9 mouse cellular contexts compared by ENCODE assay signal in genomic region chr2:118263151-118263913, GRCm38 (mm10). TPM values are rescaled to one million over a fixed set of nuclear protein-coding genes. Genes with fewer than 3 reads are reported as not detected.
A peak's percentile ranks its signal among the peaks of the same experiment; 100 is the strongest.
DNase-seq lines count a peak whose midpoint lies in the region; ATAC-seq and TF ChIP-seq lines count a peak whose summit lies in the region.
"Had no signal": no experiment of that assay in that cellular context is flagged by ENCODE, and none has a peak within 500 bp of the region (broad histone marks: within the 10 kb centered on the region; RNA-seq: fewer than 3 reads in every experiment).

No protein-coding gene starts in this region.

- H3K27ac ChIP-seq in thymus, adult 2 months (ENCODE audit: control insufficient read depth, insufficient read depth, low read length) = no peak overlapping the region
- no peak overlapping the region for H3K27ac ChIP-seq in forebrain, embryonic 12.5 days
- no peak overlapping the region for H3K27ac ChIP-seq in intestine, embryonic 15.5 days
- H3K27ac ChIP-seq in limb, embryonic 10.5 days = no peak overlapping the region
- H3K27ac ChIP-seq in neural tube, embryonic 14.5 days (ENCODE audit: low read depth, low read length) = no peak overlapping the region
- H3K27ac ChIP-seq: stomach, embryonic 15.5 days had no signal

- TF ChIP-seq POLR2A in thymus, adult 2 months (IDR thresholded peaks at IDR 0.05; ENCODE audit: control insufficient read depth, extremely low read depth, insufficient read depth, low read length, poor library complexity) = no peak

- H3K4me1 ChIP-seq in thymus, adult 2 months (replicated peaks; ENCODE audit: control insufficient read depth, insufficient read depth, low read length) = no peaks in the 10 kb centered on the region
- H3K4me1 ChIP-seq in forebrain, embryonic 12.5 days = no peaks in the 10 kb centered on the region
- H3K4me1 ChIP-seq in intestine, embryonic 15.5 days (replicated peaks) = no peaks in the 10 kb centered on the region
- H3K4me1 ChIP-seq in limb, embryonic 10.5 days = no peaks in the 10 kb centered on the region
- H3K4me1 ChIP-seq in neural tube, embryonic 14.5 days (ENCODE audit: control insufficient read depth, insufficient read depth, low read length) = no peaks in the 10 kb centered on the region
- H3K4me1 ChIP-seq: stomach, embryonic 15.5 days had no signal

- H3K36me3 ChIP-seq in thymus, adult 2 months (ENCODE audit: control insufficient read depth, insufficient read depth, low read length) = no peaks in the 10 kb centered on the region
- no peaks in the 10 kb centered on the region for H3K36me3 ChIP-seq in forebrain, embryonic 12.5 days (replicated peaks)
- no peaks in the 10 kb centered on the region for H3K36me3 ChIP-seq in intestine, embryonic 15.5 days
- no peaks in the 10 kb centered on the region for H3K36me3 ChIP-seq in limb, embryonic 10.5 days
- H3K36me3 ChIP-seq in neural tube, embryonic 14.5 days (ENCODE audit: control insufficient read depth, insufficient read depth, low read length) = no peaks in the 10 kb centered on the region
- H3K36me3 ChIP-seq: stomach, embryonic 15.5 days had no signal

- H3K27me3 ChIP-seq in thymus, adult 2 months (ENCODE audit: control insufficient read depth, insufficient read depth, low read length) = no peaks in the 10 kb centered on the region
- H3K27me3 ChIP-seq in forebrain, embryonic 12.5 days = peaks cover 4% of the 10 kb centered on the region
- H3K27me3 ChIP-seq in intestine, embryonic 15.5 days (replicated peaks) = no peaks in the 10 kb centered on the region
- H3K27me3 ChIP-seq in limb, embryonic 10.5 days (ENCODE audit: low read depth, poor library complexity, severe bottlenecking) = no peaks in the 10 kb centered on the region
- H3K27me3 ChIP-seq in neural tube, embryonic 14.5 days (ENCODE audit: control insufficient read depth, insufficient read depth, low read length) = no peaks in the 10 kb centered on the region
- H3K27me3 ChIP-seq: stomach, embryonic 15.5 days had no signal

- no peak for TF ChIP-seq CTCF in thymus, adult 2 months (IDR thresholded peaks at IDR 0.05; ENCODE audit: borderline replicate concordance, control insufficient read depth, extremely low read depth, insufficient read depth, low read length, poor library complexity)

- no peak overlapping the region for H3K4me3 ChIP-seq in thymus, adult 2 months (ENCODE audit: control insufficient read depth, insufficient read depth, low read length)
- H3K4me3 ChIP-seq in forebrain, embryonic 12.5 days (replicated peaks) = no peak overlapping the region
- H3K4me3 ChIP-seq in intestine, embryonic 15.5 days (replicated peaks) = no peak overlapping the region
- H3K4me3 ChIP-seq in limb, embryonic 10.5 days = no peak overlapping the region
- no peak overlapping the region for H3K4me3 ChIP-seq in neural tube, embryonic 14.5 days (ENCODE audit: low read depth, low read length)
- H3K4me3 ChIP-seq: stomach, embryonic 15.5 days had no signal

- H3K9me3 ChIP-seq in forebrain, embryonic 12.5 days = no peaks in the 10 kb centered on the region
- no peaks in the 10 kb centered on the region for H3K9me3 ChIP-seq in intestine, embryonic 15.5 days
- H3K9me3 ChIP-seq in limb, embryonic 10.5 days (replicated peaks) = no peaks in the 10 kb centered on the region
- H3K9me3 ChIP-seq in neural tube, embryonic 14.5 days (ENCODE audit: control insufficient read depth, low read length) = no peaks in the 10 kb centered on the region
- H3K9me3 ChIP-seq: stomach, embryonic 15.5 days had no signal

- peak; percentile 41 for DNase-seq in thymus, adult 2 months
- DNase-seq in thymus, adult 18-20 months = no peak
- peak; percentile 60 for DNase-seq in c-Kit-positive CD71-negative TER-119-negative erythroid progenitor cells, embryonic 14.5 days (ENCODE audit: low read depth)
- peak; percentile 48 for DNase-seq in limb, embryonic 10.5 days (ENCODE audit: low spot score)
- peak; percentile 14 to 15 for DNase-seq in urinary bladder, postnatal 36 days (ENCODE audit: low spot score in 2 of 2)

- H3K4me2 ChIP-seq in forebrain, embryonic 12.5 days = no peak overlapping the region
- H3K4me2 ChIP-seq in intestine, embryonic 15.5 days (replicated peaks) = no peak overlapping the region
- no peak overlapping the region for H3K4me2 ChIP-seq in neural tube, embryonic 14.5 days (ENCODE audit: low read depth, low read length)
- H3K4me2 ChIP-seq: stomach, embryonic 15.5 days had no signal

- WGBS in thymus, adult 2 months = 13% methylated on average over 8 of the region's 8 CpGs
- 22% methylated on average over 8 of the region's 8 CpGs for WGBS in forebrain, embryonic 12.5 days
- WGBS in intestine, embryonic 15.5 days = 19% methylated on average over 8 of the region's 8 CpGs
- 21% methylated on average over 8 of the region's 8 CpGs for WGBS in limb, embryonic 10.5 days
- 20% methylated on average over 8 of the region's 8 CpGs for WGBS in neural tube, embryonic 14.5 days

- ATAC-seq in forebrain, embryonic 12.5 days (ENCODE audit: low FRiP score) = peak; percentile 51; the same call in 1 of the 2 replicates
- peak; percentile 25; the same call in 1 of the 2 replicates for ATAC-seq in intestine, embryonic 15.5 days
- ATAC-seq in neural tube, embryonic 14.5 days (ENCODE audit: low read depth) = peak; percentile 81

- no peak overlapping the region for H3K9ac ChIP-seq in forebrain, embryonic 12.5 days
- no peak overlapping the region for H3K9ac ChIP-seq in intestine, embryonic 15.5 days
- no peak overlapping the region for H3K9ac ChIP-seq in neural tube, embryonic 14.5 days (replicated peaks; ENCODE audit: low read depth, low read length)
- H3K9ac ChIP-seq: stomach, embryonic 15.5 days had no signal

RNA-seq across cellular contexts. Expression of gene Fsip1, which starts 6.6 kb away (rescaled TPM):
- polyA plus RNA-seq in thymus, adult 2 months (2012; rRNA removed) = not detected in 2 replicates
- 3.0 and 3.3 TPM in 2 replicates for polyA plus RNA-seq in forebrain, embryonic 12.5 days (2016; fragmentation: Nextera tagmentation; extraction: Ambion mirVana)
- polyA plus RNA-seq in intestine, embryonic 15.5 days (2015; fragmentation: Nextera tagmentation; extraction: Ambion mirVana) = 0.14 and 0.19 TPM in 2 replicates
- polyA plus RNA-seq in limb, embryonic 10.5 days (2016; fragmentation: Nextera tagmentation; extraction: Ambion mirVana) = 0.88 and 1.2 TPM in 2 replicates
- 2.4 and 3.4 TPM in 2 replicates for polyA plus RNA-seq in neural tube, embryonic 14.5 days (2014; fragmentation: Nextera tagmentation; extraction: Ambion mirVana)

Comparison
In these comparisons a context has a peak if more than half of its experiments do, and no peak if none do; other contexts are left out.
1. DNase-seq: peak in thymus, adult 2 months (single experiment), c-Kit-positive CD71-negative TER-119-negative erythroid progenitor cells, embryonic 14.5 days (single experiment), limb, embryonic 10.5 days (single experiment) and urinary bladder, postnatal 36 days (2 of 2); none in thymus, adult 18-20 months (0 of 2).
2. ATAC-seq: peak in every context shown above with its lines; median percentile 81 in neural tube, embryonic 14.5 days; 51 in forebrain, embryonic 12.5 days; 25 in intestine, embryonic 15.5 days.